Mouse (Mus musculus) stomach, postnatal 0 days (tissue): Measurements from ENCODE around the gene Tut1. TPM values are rescaled to one million over a fixed set of nuclear protein-coding genes. Genes with fewer than 3 reads are reported as not detected.

ENCODE experiments used
- ATAC-seq: fragments of 200-750 bp; cut with Nextera tagmentation; 2 replicates; pipeline ENCODE4 v1.8.0; 2017; ENCODE audit not compliant: low FRiP score, low TSS enrichment
- DNase-seq: peaks from one replicate; pipeline ENCODE4 v3.0.0-alpha.2; 2016; ENCODE audit warnings: low spot score
- H3K27ac ChIP-seq: fragments of 300-500 bp; sonication (generic); replicated peaks from 2 replicates; pipeline ENCODE4 v1.5.1; 2014; ENCODE audit warnings: mild to moderate bottlenecking, control low read depth
- H3K27me3 ChIP-seq: fragments of 300-500 bp; sonication (generic); 2 replicates; pipeline ENCODE4 v1.6.1; 2014; ENCODE audit warnings: low read length; ENCODE audit not compliant: control insufficient read depth, insufficient read depth
- H3K36me3 ChIP-seq: fragments of 300-500 bp; sonication (generic); 2 replicates; pipeline ENCODE4 v1.6.1; 2014; ENCODE audit warnings: low read length, mixed read lengths; ENCODE audit not compliant: control insufficient read depth, insufficient read depth
- H3K4me1 ChIP-seq: fragments of 300-500 bp; sonication (generic); replicated peaks from 2 replicates; pipeline ENCODE4 v1.6.1; 2014; ENCODE audit warnings: antibody characterized with exemption; ENCODE audit not compliant: control insufficient read depth, insufficient read depth
- H3K4me2 ChIP-seq: fragments of 300-500 bp; sonication (generic); replicated peaks from 2 replicates; pipeline ENCODE4 v1.6.1; 2014; ENCODE audit warnings: low read depth, mild to moderate bottlenecking, control low read depth, moderate library complexity
- H3K4me3 ChIP-seq: fragments of 300-500 bp; sonication (generic); 2 replicates; pipeline ENCODE4 v1.5.1; 2014; ENCODE audit warnings: low read depth, low read length, control low read depth
- H3K9ac ChIP-seq: fragments of 300-500 bp; sonication (generic); 2 replicates; pipeline ENCODE4 v1.6.1; 2014; ENCODE audit warnings: mild to moderate bottlenecking, low read length, control low read depth, mixed read lengths
- H3K9me3 ChIP-seq: fragments of 300-500 bp; sonication (generic); 2 replicates; pipeline ENCODE4 v1.6.1; 2016; ENCODE audit warnings: low read length; ENCODE audit not compliant: control insufficient read depth
- CTCF ChIP-seq: IDR thresholded peaks from 2 replicates; pipeline ENCODE4 v1.5.1; 2016; ENCODE audit warnings: antibody characterized with exemption, low read depth, mild to moderate bottlenecking, moderate library complexity
- EP300 ChIP-seq: optimal IDR thresholded peaks from 2 replicates; pipeline ENCODE3; 2016; ENCODE audit warnings: antibody characterized with exemption
- WGBS: fragments of 180-500 bp; shearing (Covaris S2); extraction: QIAGEN DNeasy Blood & Tissue Kit; methylation state at CpG from one replicate; pipeline ENCODE4 v1.1.7; 2014; 5-methylcytosine and 5-hydroxymethylcytosine counted together
- polyA plus RNA-seq: library from polyadenylated mRNA; unstranded; fragments of >200 nt; fragmentation: Nextera tagmentation; extraction: Ambion mirVana; gene quantifications from 2 replicates; pipeline ENCODE4 v1.2.1, GENCODE M21; 2015

Gene Tut1
- polyA plus RNA-seq, 1 experiment from 2014 or later: 14.9 TPM

GRCm38 (mm10) chr19:8980771-8981170 lies 27.1 kb downstream of the Tut1 start:
- no peak for TF ChIP-seq EP300
- no peak for TF ChIP-seq CTCF
- no peaks in the 10 kb centered on the region for H3K27me3 ChIP-seq
- H3K27ac ChIP-seq: peak overlapping the region; percentile 89
- DNase-seq (no peak), ATAC-seq (no peak)
- no peak overlapping the region for H3K4me3 ChIP-seq
- no peak overlapping the region for H3K4me2 ChIP-seq
- H3K9ac ChIP-seq: 0 out of 2 replicates have a peak overlapping the region, but pooled peaks have one; percentile 18
- peaks cover 5% of the 10 kb centered on the region; the same call in 1 of the 2 replicates for H3K4me1 ChIP-seq
- peaks cover 24% of the 10 kb centered on the region for H3K36me3 ChIP-seq
- WGBS: 40% methylated on average over 5 of the region's 5 CpGs
- H3K9me3 ChIP-seq: no peaks in the 10 kb centered on the region

DNA sequence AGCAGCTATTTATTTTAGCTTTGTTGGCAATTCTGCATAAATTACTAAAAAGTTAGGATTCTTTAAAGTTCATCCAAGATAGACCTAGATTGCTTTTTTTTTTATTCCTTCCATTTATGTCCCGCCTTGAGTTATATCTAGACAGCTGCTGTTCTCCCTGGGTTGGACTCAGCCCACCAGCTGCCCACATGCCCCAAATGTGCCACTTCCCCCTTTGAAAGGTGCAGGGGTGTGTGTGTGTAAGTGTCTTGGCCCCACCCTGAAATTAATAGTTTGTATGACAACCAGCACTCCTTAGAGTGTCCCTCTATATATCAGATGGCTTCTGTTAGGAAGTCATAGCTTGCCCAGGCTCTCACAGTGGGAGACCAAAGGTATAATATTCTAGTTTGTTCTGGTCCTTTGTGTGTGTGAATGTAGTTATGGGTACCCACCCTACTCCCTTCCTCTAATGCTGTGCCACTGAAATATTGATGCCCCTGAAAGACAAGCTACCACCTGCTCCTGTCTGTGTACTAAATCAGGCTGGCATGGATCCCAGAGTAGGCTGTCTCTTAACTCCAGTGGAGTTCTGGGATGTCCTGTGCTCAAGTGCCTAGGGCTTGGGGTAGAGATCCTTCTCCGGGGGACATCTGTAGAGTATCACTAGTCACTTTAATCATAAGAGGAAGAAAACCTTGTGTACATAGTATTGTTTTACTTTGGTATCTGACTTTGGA lies 28.0 kb downstream of the Tut1 start:
- Histone ChIP-seq H3K9me3 (no peaks in the 10 kb centered on the region), H3K4me1 (peaks cover 5% of the 10 kb centered on the region; the same call in 1 of the 2 replicates), H3K36me3 (peaks cover 24% of the 10 kb centered on the region), H3K27me3 (no peaks in the 10 kb centered on the region), H3K27ac (peak overlapping the region; percentile 89), H3K4me2 (no peak overlapping the region), H3K4me3 (no peak overlapping the region), H3K9ac (no peak overlapping the region)
- ATAC-seq (no peak), DNase-seq (no peak)
- TF ChIP-seq EP300: no peak
- TF ChIP-seq CTCF: no peak
- WGBS: 44% methylated on average over 2 of the region's 2 CpGs

GRCm38 (mm10) chr19:8982303-8983149 lies 28.9 kb downstream of the Tut1 start:
- Histone ChIP-seq H3K36me3 (peaks cover 17% of the 10 kb centered on the region), H3K9ac (no peak overlapping the region), H3K27ac (peak overlapping the region; percentile 89), H3K9me3 (no peaks in the 10 kb centered on the region), H3K27me3 (no peaks in the 10 kb centered on the region), H3K4me1 (peaks cover 6% of the 10 kb centered on the region), H3K4me3 (no peak overlapping the region), H3K4me2 (no peak overlapping the region)
- peak; percentile 68 for DNase-seq
- TF ChIP-seq CTCF: no peak
- TF ChIP-seq EP300: no peak
- ATAC-seq: peak; percentile 83
- WGBS: 32% methylated on average over 5 of the region's 5 CpGs

DNA sequence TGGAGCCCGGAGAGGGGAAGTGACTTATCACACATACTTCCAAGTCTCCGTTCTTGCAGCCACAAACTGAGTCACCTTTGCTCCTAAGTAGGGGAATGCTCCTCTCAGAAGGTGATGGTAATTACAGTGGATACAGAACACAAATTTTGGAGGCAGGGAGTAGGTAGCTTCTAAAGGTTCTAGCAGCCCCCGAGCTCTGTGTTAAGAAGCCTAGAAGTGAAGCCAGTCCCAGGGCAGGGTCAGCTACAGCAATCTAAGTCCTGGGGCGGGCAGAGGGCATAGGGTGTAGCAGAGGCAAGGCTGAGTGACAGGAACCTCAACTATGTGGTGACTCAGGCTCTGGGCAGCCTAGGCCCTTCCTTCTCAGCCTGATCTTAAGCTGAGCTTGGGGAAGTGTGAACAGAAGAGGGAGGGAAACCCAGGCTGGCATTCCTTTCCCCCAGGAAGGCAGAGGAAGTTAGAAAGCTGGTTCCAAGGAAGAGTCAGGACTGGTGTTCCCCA lies 29.6 kb downstream of the Tut1 start:
- DNase-seq (peak; percentile 80), ATAC-seq (peak; percentile 90)
- peak overlapping the region; percentile 89 for H3K27ac ChIP-seq
- peak; percentile 67 for TF ChIP-seq EP300
- TF ChIP-seq CTCF: peak; percentile 2; the same call in 1 of the 2 replicates
- H3K4me3 ChIP-seq: no peak overlapping the region
- H3K27me3 ChIP-seq: no peaks in the 10 kb centered on the region
- no peaks in the 10 kb centered on the region for H3K9me3 ChIP-seq
- 16% methylated on average over 4 of the region's 4 CpGs for WGBS
- H3K9ac ChIP-seq: no peak overlapping the region
- peaks cover 12% of the 10 kb centered on the region for H3K36me3 ChIP-seq
- peaks cover 12% of the 10 kb centered on the region for H3K4me1 ChIP-seq
- no peak overlapping the region for H3K4me2 ChIP-seq

GRCm38 (mm10) chr19:8984255-8984868 lies 30.7 kb downstream of the Tut1 start:
- Histone ChIP-seq H3K9ac (no peak overlapping the region), H3K4me3 (no peak overlapping the region), H3K4me1 (peaks cover 15% of the 10 kb centered on the region), H3K27me3 (no peaks in the 10 kb centered on the region), H3K36me3 (peaks cover 3% of the 10 kb centered on the region; the same call in 1 of the 2 replicates), H3K9me3 (no peaks in the 10 kb centered on the region), H3K4me2 (0 out of 2 replicates have a peak overlapping the region, but pooled peaks have one; percentile 0), H3K27ac (peak overlapping the region; percentile 89)
- DNase-seq (peak; percentile 74), ATAC-seq (peak; percentile 22; the same call in 1 of the 2 replicates)
- 10% methylated on average over 7 of the region's 7 CpGs for WGBS
- TF ChIP-seq EP300 (no peak), CTCF (no peak)
